Mouse (Mus musculus) embryonic facial prominence, embryonic 10.5 days (tissue): Measurements from ENCODE around the gene Vwa8. TPM values are rescaled to one million over a fixed set of nuclear protein-coding genes. Genes with fewer than 3 reads are reported as not detected.
A peak's percentile ranks its signal among the peaks of the same experiment; 100 is the strongest.
"Not testable (repeated sequence)": the region's sequence is repeated elsewhere in the genome, so short reads cannot be mapped to it uniquely, and the experiment has no call there.

ENCODE experiments used
- DNase-seq: peaks from one replicate; pipeline ENCODE4 v3.0.0-alpha.2; 2017; ENCODE audit warnings: low spot score
- H3K27ac ChIP-seq: fragments of 300-500 bp; sonication (generic); replicated peaks from 2 replicates; pipeline ENCODE4 v1.5.1; 2016; ENCODE audit warnings: mild to moderate bottlenecking
- H3K27me3 ChIP-seq: fragments of 300-500 bp; sonication (generic); replicated peaks from 2 replicates; pipeline ENCODE4 v1.6.1; 2016; ENCODE audit warnings: low read depth, mild to moderate bottlenecking; ENCODE audit not compliant: poor library complexity, severe bottlenecking
- H3K36me3 ChIP-seq: fragments of 300-500 bp; sonication (generic); replicated peaks from 2 replicates; pipeline ENCODE4 v1.6.1; 2016; ENCODE audit warnings: mild to moderate bottlenecking, moderate library complexity
- H3K4me1 ChIP-seq: fragments of 300-500 bp; sonication (generic); 2 replicates; pipeline ENCODE4 v1.6.1; 2016
- H3K4me3 ChIP-seq: fragments of 300-500 bp; sonication (generic); 2 replicates; pipeline ENCODE4 v1.5.1; 2016; ENCODE audit warnings: mild to moderate bottlenecking, moderate library complexity
- H3K9me3 ChIP-seq: fragments of 300-500 bp; sonication (generic); 2 replicates; pipeline ENCODE4 v1.6.1; 2016; ENCODE audit warnings: mild to moderate bottlenecking
- WGBS: fragments of 180-500 bp; shearing (Covaris S2); methylation state at CpG from one replicate; pipeline ENCODE4 v1.1.7; 2016; 5-methylcytosine and 5-hydroxymethylcytosine counted together
- polyA plus RNA-seq: library from polyadenylated mRNA; unstranded; fragments of >200 nt; fragmentation: Nextera tagmentation; extraction: Ambion mirVana; gene quantifications from 2 replicates; pipeline ENCODE4 v1.2.1, GENCODE M21; 2016

Gene Vwa8
- polyA plus RNA-seq, 1 experiment from 2014 or later, result 7.4 TPM

DNA sequence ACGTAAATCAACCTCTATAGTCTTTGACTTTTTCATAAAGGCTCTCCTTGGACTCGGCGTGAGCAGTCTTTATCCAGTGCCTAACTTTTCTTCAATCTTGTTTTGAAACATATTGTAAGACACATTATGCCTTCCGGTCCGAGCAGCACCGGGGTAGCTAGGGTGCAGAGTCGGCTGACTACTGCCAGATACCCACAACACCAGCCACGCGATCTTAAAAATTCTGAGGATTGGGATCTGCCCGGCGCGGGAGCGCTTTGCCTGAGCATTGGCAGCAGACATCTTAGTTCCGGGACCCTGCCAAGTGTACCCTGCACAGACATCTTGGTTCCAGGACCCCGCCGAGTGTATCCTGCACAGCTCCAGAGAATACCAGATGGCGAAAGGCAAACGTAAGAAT is 38.6 kb downstream of the Vwa8 start:
- 97% methylated on average over 18 of the region's 18 CpGs for WGBS
- H3K27ac ChIP-seq, H3K36me3 ChIP-seq, H3K27me3 ChIP-seq, H3K9me3 ChIP-seq, DNase-seq, H3K4me3 ChIP-seq: not testable (repeated sequence)
- H3K4me1 ChIP-seq, result peaks cover 16% of the 10 kb centered on the region

DNA sequence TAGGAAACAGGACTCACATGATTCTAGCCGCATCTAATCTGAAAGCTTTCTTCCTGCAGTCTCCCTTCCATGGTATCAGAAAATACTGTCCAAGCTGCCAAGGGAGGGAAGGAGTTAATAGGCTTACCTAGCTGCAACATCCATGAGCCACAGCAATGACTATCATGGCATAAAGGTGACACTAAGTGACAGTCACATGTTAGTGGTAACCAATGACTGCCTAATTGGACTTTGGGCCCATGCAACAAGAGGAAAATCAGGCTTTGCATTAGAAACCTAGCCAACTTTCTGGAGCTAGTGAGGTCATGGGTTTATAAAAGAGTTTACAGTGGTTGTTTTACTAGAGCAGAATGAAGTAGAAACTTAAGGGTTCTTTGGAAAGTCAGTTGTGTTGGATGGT is 46.6 kb downstream of the Vwa8 start:
- no peak for DNase-seq
- 98% methylated on average over 1 of the region's 1 CpGs for WGBS
- Histone ChIP-seq H3K4me3 (no peak overlapping the region), H3K36me3 (no peaks in the 10 kb centered on the region), H3K9me3 (no peaks in the 10 kb centered on the region), H3K4me1 (no peaks in the 10 kb centered on the region), H3K27me3 (no peaks in the 10 kb centered on the region), H3K27ac (no peak overlapping the region)

DNA sequence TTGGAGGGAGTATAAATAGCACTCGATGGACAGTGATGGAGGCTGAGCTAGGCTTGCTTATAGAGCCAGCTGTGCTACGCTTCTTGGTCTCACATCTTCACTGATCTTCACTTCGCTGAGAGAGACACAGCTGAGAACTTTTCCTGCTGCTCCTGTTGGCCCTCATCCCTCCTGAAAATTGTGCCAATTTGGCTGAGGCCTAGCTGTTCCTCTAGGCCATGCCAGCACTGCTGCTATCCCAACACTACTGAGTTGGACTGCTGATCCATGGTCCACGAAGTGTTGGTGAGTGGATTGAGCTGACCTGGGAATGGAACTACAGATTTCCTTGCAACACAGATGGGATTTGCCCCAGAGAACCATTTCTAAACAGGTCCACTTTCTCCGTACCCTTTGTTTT is 47.4 kb downstream of the Vwa8 start:
- no peaks in the 10 kb centered on the region for H3K36me3 ChIP-seq
- 91% methylated on average over 5 of the region's 5 CpGs for WGBS
- H3K9me3 ChIP-seq, result no peaks in the 10 kb centered on the region
- H3K27me3 ChIP-seq, result no peaks in the 10 kb centered on the region
- H3K27ac ChIP-seq, result no peak overlapping the region
- H3K4me1 ChIP-seq, result no peaks in the 10 kb centered on the region
- no peak overlapping the region for H3K4me3 ChIP-seq
- DNase-seq, result no peak

DNA sequence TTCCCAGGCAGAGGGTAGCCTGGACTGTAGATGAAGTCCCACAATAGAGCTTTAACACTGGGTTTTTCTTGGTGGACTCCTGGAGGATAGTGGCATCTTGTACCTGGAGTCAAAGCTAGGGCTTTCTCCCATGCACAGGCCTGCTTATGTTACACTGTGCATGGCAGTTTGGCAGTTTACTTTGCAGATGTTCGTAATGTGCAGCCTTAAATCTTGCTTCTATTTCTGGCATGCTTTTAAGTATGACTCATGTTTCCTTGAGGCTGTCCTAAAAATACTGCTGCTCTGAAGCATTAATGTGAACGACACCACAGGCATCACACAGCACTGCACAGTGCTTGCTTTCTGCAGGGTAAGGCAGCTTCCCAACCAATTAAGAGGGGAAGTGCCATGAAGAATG is 51.9 kb downstream of the Vwa8 start:
- 62% methylated on average over 2 of the region's 2 CpGs for WGBS
- no peak for DNase-seq
- no peak overlapping the region for H3K4me3 ChIP-seq
- no peaks in the 10 kb centered on the region for H3K4me1 ChIP-seq
- H3K36me3 ChIP-seq, result no peaks in the 10 kb centered on the region
- no peaks in the 10 kb centered on the region for H3K27me3 ChIP-seq
- no peak overlapping the region for H3K27ac ChIP-seq
- H3K9me3 ChIP-seq, result no peaks in the 10 kb centered on the region

DNA sequence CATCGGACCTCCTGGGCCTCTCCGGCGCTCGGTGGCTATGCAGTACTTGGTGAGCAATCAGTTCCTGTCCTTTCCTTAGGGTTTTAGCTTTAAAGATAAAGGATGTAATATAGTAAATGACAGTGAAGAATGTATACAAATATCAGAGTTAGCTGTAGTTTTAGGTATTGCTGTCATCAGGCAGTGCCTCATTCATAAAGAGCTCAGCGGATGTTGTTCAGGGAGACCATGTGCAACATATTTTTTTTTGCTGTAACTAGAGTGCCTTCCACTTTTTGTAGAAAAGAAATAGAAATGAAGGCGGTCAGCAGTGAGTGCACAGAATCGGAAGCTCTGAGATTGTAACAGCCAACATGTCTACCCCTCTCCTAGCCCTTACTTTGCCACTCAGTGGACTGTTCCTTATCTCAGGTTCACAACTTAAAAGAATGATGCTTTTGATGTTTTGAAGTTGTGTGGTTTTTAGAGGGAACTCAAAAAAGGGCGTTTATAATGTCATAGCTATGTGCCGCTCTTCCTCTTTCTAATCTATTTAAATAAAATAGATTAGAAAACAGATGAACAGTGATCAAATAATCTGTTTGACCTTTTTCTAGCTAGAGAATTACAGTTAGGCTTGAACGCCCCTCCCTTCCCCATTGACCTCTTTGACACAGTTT is 59.5 kb downstream of the Vwa8 start:
- H3K4me3 ChIP-seq, result no peak overlapping the region
- no peak overlapping the region for H3K27ac ChIP-seq
- 91% methylated on average over 10 of the region's 10 CpGs for WGBS
- H3K36me3 ChIP-seq, result no peaks in the 10 kb centered on the region
- no peaks in the 10 kb centered on the region for H3K4me1 ChIP-seq
- no peaks in the 10 kb centered on the region for H3K27me3 ChIP-seq
- H3K9me3 ChIP-seq, result no peaks in the 10 kb centered on the region
- no peak for DNase-seq

DNA sequence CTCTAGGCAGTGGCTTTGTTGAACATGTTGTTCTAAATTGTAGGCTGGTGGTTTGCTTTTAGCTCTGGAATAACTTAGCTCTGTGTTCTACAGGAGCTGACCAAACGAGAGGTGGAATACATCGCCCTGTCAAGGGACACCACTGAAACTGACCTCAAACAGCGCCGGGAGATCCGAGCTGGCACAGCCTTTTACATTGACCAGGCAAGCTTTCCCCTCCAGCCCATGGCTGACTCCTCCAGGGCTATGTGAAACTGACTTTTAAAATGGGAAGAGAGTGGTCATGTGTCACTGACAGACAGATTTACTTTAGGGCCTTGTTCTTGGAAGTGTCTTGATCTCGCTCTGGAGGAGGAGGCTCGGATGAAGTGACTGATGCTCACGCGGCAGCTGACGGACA is 63.2 kb downstream of the Vwa8 start:
- Histone ChIP-seq H3K4me3 (no peak overlapping the region), H3K4me1 (no peaks in the 10 kb centered on the region), H3K36me3 (no peaks in the 10 kb centered on the region), H3K27ac (no peak overlapping the region), H3K9me3 (no peaks in the 10 kb centered on the region), H3K27me3 (no peaks in the 10 kb centered on the region)
- 82% methylated on average over 10 of the region's 10 CpGs for WGBS
- no peak for DNase-seq

DNA sequence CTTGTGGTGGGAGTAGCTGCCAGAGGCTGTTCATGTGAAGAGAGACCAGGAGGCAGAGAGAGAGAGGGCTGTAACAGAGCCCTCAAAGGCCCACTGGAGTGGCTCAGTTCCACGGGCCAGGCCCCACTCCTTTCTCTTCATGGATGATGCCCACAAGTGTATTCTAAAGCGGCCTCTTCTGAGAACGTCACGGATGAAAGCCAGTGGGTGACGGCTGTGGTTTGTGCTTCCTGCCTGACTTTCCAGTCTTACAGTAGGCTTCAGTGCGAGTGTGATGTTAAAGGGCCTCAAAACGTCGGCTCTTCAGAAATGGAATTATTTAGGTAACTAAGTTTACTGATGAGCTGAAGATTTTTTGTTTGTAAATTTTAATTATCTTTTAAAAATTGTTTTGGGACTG is 65.3 kb downstream of the Vwa8 start:
- Histone ChIP-seq H3K9me3 (no peaks in the 10 kb centered on the region), H3K27ac (no peak overlapping the region), H3K4me3 (no peak overlapping the region), H3K36me3 (no peaks in the 10 kb centered on the region), H3K27me3 (no peaks in the 10 kb centered on the region), H3K4me1 (no peaks in the 10 kb centered on the region)
- no peak for DNase-seq
- WGBS, result 90% methylated on average over 8 of the region's 8 CpGs

DNA sequence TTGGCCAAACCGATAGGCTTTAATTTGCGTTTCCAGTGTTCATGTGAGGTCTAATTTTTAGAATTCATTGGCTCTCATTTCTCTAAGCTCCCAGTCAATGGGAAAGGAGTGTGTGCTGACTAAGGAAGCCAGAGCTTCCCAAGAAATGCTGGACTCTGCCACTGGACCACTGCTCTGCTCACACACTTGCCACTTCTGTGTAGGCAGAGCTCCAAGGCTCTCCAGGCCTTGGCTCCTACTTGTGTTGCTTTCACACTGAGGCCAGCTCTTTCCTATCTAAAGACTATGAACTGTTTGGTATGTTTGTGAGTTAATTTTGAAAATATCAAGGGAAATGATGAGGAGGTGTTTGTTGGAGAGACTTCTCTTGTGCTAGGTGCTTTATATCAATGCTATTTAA is 67.8 kb downstream of the Vwa8 start:
- Histone ChIP-seq H3K9me3 (no peaks in the 10 kb centered on the region), H3K36me3 (no peaks in the 10 kb centered on the region), H3K4me3 (no peak overlapping the region), H3K27me3 (no peaks in the 10 kb centered on the region), H3K4me1 (no peaks in the 10 kb centered on the region), H3K27ac (no peak overlapping the region)
- DNase-seq, result no peak
- 94% methylated on average over 2 of the region's 2 CpGs for WGBS

DNA sequence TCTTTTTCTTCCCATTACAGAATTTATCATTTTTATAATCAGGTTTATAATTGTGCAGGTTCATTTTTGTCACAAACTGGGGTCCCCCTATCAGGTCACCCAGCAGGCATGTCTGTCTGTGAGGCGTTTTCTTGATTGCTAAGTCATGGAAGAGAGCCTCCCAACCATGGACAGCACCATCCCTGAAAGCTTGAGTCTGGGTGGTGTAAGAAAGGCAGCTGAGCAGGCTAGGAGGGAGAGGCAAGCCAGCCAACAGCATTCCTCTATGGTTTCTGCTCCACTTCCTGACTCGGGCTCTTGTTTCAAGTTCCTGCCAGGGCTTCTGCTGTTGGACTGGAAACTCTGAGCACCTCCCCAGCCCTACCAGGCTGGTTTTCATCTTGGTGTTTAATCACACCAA is 72.4 kb downstream of the Vwa8 start:
- no peaks in the 10 kb centered on the region for H3K4me1 ChIP-seq
- H3K9me3 ChIP-seq, result no peaks in the 10 kb centered on the region
- whole genome bisulfite sequencing, result 52% methylated on average over 2 of the region's 2 CpGs
- no peaks in the 10 kb centered on the region for H3K27me3 ChIP-seq
- no peaks in the 10 kb centered on the region for H3K36me3 ChIP-seq
- H3K4me3 ChIP-seq, result no peak overlapping the region
- no peak overlapping the region for H3K27ac ChIP-seq
- DNase-seq, result peak; percentile 16

DNA sequence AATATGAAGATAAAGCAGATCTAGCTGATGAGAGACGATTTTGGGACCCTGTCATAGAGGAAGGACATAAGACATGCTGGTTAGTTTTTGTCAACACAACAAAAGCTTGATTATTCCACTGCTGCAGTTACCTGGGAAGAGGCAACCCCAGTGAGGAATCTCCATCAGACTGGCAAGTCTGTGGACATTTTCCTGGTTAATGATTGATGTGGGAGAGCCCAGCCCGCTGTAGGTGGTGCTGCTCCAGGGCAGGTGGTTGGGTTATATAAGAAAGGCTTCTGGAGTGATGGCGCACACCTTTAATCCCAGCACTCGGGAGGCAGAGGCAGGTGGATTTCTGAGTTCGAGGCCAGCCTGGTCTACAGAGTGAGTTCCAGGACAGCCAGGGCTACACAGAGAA is 74.8 kb downstream of the Vwa8 start:
- 86% methylated on average over 5 of the region's 5 CpGs for WGBS
- Histone ChIP-seq H3K9me3 (no peaks in the 10 kb centered on the region), H3K4me1 (no peaks in the 10 kb centered on the region), H3K36me3 (no peaks in the 10 kb centered on the region), H3K27me3 (no peaks in the 10 kb centered on the region), H3K4me3 (no peak overlapping the region), H3K27ac (no peak overlapping the region)
- no peak for DNase-seq

DNA sequence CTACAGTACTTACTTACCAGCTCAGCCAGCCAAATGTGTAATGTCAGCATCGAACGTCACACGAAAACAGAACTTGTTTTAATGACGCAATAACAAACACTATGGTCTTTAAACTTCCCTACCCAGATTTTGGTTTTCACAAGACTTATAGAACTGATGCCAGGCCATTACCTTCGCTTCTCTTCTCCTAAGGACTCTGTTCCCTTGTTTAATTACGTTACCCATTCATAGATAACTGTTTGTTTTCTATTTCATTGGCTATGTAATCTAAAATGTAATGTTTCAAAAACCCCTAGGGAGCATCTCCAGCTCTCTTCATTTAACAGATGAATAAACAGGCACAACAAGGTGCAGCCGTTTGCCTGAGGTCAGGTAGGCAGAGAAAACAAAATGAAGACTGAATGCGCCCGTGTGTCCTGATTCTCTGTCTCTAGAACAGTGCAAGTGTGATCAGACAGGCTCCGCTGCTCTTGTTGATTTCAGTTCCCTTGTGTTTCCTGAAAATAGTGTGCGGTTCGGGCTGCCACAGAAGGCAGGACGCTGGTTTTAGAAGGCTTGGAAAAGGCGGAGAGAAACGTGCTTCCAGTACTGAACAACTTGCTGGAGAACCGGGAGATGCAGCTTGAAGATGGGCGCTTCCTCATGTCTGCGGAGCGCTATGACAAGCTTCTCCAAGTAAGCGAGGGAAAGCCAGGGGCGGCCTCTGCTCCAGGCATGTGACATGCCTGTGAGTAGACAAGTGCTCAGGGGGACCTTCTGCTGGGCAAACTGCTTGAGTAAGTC is 76.1 kb downstream of the Vwa8 start:
- Histone ChIP-seq H3K4me1 (no peaks in the 10 kb centered on the region), H3K36me3 (no peaks in the 10 kb centered on the region), H3K27ac (no peak overlapping the region), H3K9me3 (no peaks in the 10 kb centered on the region), H3K27me3 (no peaks in the 10 kb centered on the region), H3K4me3 (no peak overlapping the region)
- DNase-seq, result no peak
- 88% methylated on average over 21 of the region's 21 CpGs for WGBS

DNA sequence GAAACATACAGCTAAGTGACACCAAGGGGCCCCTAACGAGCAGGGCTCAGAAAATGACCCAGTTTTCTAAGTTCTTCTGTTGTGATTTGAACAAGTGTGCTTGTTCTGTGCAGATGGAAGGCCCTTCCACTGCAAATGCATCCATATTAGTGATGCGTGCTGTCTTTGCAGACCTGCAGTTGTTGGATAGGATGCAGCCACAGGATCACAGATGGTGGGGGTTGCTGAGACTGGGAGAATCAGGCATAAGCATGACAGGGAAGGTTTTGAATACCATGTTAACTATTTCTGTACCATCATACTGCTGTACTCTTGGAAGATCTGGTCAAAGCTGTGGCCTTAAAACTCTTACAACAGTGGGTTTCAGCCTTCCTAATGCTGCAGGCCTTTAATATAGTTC is 83.2 kb downstream of the Vwa8 start:
- Histone ChIP-seq H3K9me3 (no peaks in the 10 kb centered on the region), H3K27ac (no peak overlapping the region), H3K4me3 (no peak overlapping the region), H3K36me3 (no peaks in the 10 kb centered on the region), H3K4me1 (0 out of 2 replicates have a peak, but pooled peaks cover 4% of the 10 kb centered on the region), H3K27me3 (no peaks in the 10 kb centered on the region)
- 73% methylated on average over 2 of the region's 2 CpGs for WGBS
- no peak for DNase-seq

DNA sequence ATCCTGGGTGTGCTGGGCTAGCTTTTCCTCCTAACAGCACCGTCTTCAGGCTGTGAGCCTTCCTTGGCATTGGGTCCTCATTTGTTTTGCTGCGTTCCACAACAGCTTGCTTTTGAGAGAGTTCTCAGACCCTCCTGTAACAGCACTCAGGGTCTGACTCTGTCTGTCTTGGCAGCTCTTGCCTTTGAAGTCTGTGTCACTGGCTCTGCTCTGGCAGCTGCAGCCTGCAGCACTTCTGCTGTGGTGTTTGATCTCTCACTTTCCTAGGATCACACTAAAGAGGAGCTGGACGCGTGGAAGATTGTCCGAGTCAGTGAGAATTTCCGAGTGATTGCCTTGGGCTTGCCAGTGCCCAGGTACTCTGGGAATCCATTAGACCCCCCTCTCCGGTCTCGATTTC is 84.5 kb downstream of the Vwa8 start:
- H3K4me3 ChIP-seq, result no peak overlapping the region
- WGBS, result 73% methylated on average over 8 of the region's 8 CpGs
- no peak overlapping the region for H3K27ac ChIP-seq
- no peaks in the 10 kb centered on the region for H3K27me3 ChIP-seq
- no peaks in the 10 kb centered on the region for H3K9me3 ChIP-seq
- H3K4me1 ChIP-seq, result 0 out of 2 replicates have a peak, but pooled peaks cover 4% of the 10 kb centered on the region
- no peaks in the 10 kb centered on the region for H3K36me3 ChIP-seq
- peak; percentile 15 for DNase-seq
